Mouse (Mus musculus) CD4-positive, CD25-positive, alpha-beta regulatory T cell, adult 4 months (primary cell): Measurements from ENCODE around the gene Lig1. TPM values are rescaled to one million over a fixed set of nuclear protein-coding genes. Genes with fewer than 3 reads are reported as not detected.

ENCODE experiments used
- ATAC-seq: one replicate; pipeline ENCODE4 v1.8.0; 2017
- polyA plus RNA-seq, 2 experiments: library from polyadenylated mRNA; unstranded; fragments of 100-300 nt; shearing (Covaris generic); gene quantifications; one replicate each; pipeline ENCODE4 v1.2.1; 2017

The Lig1 gene
- polyA plus RNA-seq = 10 to 100 TPM; 25.2 to 31.1 TPM

DNA sequence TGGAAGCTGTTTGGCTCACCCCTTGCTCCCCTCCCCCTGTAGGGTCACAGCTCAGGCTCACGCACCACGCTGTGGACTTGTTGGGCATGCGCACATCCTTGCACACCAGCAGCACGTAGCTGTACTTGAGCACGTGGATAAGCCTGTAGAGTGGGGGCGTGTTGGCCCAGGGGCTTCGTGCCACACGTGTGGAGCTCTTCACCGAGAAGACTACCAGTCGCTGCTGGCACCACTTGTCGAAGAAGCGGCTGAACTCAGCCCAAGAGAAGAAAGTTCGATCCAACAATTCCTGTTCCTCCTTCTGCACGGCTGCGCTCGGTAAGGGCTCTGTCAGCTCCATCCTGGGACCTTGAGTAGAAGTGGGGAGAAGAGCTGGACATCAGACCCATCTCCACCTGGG is at the start of gene Lig1:
Lig1 (plus strand) TSS at position 203 of the 400 bp plus-strand sequence.
- ATAC-seq = no peak

DNA sequence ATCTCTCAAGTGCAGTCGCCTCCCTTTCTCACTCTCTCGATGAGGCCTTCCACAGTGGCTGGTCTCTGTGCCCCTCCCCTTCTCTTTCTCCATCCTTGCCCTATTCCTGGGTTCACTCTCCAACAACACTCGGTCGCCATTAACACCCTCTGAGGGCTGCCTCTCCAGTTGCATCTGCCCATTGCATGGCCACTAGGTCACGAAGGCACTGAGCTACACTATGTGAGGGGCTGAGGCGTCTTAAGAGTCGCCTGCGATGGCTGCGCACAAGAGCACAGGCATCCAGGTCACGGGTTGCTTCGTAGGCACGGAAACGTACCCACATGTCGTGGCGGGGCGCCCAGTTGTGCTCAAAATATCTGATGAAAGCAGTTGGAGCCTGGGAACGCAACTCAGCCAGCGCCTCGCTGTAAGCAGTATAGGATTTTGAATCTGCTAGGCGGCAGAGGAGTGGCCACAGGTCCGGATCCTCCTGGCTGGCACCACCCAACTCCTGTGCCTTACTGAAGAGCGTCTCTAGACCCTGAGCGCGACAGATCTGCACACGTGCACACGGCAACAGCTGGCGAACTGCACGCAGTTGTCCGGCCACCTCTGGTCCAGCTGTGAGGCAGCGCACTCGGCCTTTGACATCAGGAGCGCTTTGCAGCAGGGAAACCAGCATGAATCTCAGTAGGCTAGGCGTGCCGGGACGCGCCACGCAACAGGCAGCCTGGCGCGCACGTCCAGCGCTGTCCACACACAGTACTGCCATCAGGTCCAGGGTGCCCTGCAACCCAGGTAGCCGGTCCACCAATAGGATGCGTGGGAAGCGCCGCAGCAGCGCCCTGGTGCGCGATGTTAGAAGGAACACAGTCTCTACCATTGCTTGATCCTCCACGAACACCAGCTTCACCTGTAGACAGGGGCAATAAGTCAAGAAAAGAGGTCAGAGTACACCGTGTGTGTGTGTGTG is 16.1 kb upstream of the Lig1 start:
- ATAC-seq = no peak

DNA sequence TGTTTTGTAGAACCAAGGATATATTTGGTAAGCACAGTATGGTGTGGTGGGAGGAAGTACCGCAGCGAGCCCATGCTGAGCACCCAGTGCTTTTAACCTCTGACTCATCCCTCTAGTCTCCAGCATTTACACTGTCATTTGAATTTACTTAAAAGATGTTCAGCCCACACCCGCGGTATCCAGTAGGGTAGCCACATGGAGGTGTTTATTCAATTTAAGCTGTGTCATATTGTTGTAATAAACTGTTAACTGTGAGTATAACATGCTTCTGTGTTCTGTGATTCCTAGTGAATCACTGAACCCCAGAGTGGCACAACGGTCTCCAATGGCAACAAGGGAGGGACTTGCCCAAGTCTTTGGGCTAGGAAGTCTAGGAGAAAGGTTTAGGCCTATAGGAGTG is 13.2 kb upstream of the Lig1 start:
- ATAC-seq = no peak

- no peak for ATAC-seq
These were observed 12.7 kb upstream of the Lig1 start for GRCm38 (mm10) chr7:13264396-13264795.

- ATAC-seq = no peak
These were observed 8.3 kb upstream of the Lig1 start for GRCm38 (mm10) chr7:13268749-13269260.

DNA sequence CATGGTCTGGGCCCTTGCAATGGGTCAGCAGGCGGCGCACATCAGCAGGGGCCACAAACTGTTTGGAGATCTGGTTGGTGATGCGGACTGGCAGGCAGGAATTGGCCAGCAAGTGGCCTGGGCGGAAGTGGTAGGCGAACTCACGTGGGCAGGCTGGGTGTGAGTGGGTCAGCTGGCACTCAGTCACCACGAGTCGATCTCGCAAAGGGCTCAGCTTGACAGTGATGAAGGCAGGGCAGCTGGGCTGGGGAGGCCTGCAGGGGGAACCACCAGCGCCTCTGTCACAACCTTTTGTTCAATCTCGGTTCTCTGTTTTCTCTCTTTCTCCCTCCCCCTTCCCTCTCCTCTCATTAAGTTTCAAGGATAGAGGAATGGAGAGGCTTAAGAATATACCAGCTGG is 7.7 kb upstream of the Lig1 start:
- no peak for ATAC-seq

GRCm38 (mm10) chr7:13271704-13272103 is 5.4 kb upstream of the Lig1 start:
- ATAC-seq = no peak

- no peak for ATAC-seq
These were observed 750 bp downstream of the Lig1 start for GRCm38 (mm10) chr7:13277833-13278232.

- peak; percentile 98 for ATAC-seq
These were observed 1.3 kb downstream of the Lig1 start, which contains the start of gene Zswim9 for GRCm38 (mm10) chr7:13278308-13278891. Gene Zswim9, minus strand, starts transcription at chr7:13278721.

- ATAC-seq = peak; percentile 24
These were observed 1.9 kb downstream of the Lig1 start for GRCm38 (mm10) chr7:13278957-13279356.

DNA sequence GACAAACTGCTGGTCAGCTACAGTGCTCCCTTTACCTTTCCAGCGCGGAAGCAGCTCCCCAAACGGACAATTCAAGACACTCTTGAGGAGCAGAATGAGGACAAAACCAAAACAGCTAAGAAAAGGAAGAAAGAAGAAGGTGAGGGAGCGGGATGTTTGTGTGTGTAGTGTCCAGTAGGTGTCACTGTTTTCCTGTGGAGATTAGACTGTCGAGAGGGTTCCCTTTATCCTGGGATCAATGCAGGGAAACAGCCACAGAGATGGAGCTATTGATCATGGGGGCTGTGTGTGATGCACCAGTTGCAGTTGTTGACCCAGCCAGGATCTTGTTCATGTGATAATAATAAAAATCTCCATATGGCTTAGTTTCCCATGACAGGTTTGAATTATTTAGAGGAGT is 11.5 kb downstream of the Lig1 start:
- ATAC-seq = peak; percentile 82

- ATAC-seq = no peak
These were observed 13.1 kb downstream of the Lig1 start for GRCm38 (mm10) chr7:13290041-13290675.

DNA sequence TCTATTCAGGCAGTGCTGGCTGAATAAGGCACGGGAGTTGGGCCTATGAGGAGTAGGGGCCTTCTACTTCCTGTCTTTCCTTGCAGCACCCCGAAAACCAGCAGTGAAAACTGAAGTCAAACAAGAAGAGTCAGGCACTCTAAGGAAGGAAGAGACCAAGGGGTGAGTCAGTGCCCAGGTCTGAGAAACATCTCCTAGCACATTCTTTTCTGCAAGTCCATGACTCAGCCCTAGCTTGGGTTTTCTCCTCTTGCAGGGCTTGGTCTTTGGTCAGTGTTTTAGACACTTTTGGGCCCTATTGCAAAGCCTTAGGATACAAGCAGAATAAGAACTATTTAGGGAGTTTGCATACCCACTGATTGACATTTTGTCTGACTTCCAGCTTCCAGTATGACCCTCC is 14.3 kb downstream of the Lig1 start:
- ATAC-seq = no peak

- no peak for ATAC-seq
These were observed 17.1 kb downstream of the Lig1 start for GRCm38 (mm10) chr7:13293878-13294855.

GRCm38 (mm10) chr7:13295256-13295655 is 18.2 kb downstream of the Lig1 start:
- ATAC-seq = no peak

- no peak for ATAC-seq
These were observed 20.6 kb downstream of the Lig1 start for GRCm38 (mm10) chr7:13297636-13298035.

GRCm38 (mm10) chr7:13298821-13299220 is 21.7 kb downstream of the Lig1 start:
- no peak for ATAC-seq

- ATAC-seq = no peak
These were observed 24.6 kb downstream of the Lig1 start for GRCm38 (mm10) chr7:13301643-13302042.

DNA sequence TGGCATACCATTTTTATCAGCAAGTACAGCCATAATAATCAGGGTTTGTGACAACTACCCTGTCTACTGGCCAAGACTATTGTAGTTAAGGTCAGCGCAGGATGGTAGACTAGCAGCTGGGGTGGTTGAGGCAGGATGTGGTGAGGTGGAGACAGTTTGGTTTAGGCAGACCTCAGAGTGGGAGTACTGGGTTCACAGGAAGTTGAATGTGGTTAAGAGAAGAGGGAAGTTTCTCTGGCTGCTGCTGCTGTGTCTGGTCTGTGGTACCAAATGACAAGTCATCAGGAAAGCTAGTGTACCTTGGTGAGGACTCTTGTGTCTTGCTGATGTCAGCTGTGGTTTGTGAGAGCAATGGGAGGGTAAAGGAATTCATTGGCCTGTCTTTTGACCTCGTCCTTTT is 25.7 kb downstream of the Lig1 start:
- ATAC-seq = peak; percentile 97

DNA sequence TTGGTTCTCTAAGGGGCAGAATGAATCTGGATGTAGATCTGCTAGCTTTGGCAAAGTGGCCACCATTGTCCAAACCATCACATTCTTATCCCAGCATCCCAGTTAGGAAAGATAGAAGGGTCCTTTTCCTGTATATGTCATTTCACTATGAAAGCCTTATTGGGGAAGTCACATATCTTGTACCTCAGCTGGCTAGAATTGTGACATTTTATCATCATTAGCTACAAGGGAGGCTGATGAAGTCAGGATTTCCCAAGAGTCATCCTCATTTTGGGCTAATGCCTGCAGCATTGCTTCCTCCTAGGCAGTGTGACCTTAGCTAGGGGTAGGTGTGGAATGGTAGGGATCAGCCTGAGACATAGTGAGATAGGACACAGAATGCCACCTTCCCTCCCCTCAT is 26.3 kb downstream of the Lig1 start:
- no peak for ATAC-seq

DNA sequence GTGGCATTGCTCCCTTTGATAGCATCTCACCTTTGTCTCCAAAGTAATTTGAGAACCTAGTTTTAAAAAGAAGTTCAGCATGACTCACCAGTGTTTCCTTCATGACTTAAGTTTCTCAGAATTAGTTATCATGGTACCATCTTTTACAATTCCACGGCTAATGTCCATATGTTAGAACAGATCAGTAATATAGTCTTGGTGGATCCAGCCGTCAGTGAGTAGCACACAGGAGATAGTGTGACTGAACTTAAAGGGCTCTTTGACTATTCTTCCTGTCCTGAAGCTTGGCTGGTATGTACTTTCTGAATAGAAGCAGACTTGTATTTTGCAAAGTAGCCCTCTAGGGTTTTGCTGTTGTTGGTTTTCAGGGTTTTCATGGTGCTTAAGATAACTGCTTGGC is 32.3 kb downstream of the Lig1 start:
- ATAC-seq = no peak
